Mouse (Mus musculus): ENCODE data around the gene Fanci. TPM values are rescaled to one million over a fixed set of nuclear protein-coding genes. Genes with fewer than 3 reads are reported as not detected.

Gene Fanci
- total and polyA plus RNA-seq, 2 experiments from 2014 or later: 1.4 to 2.1 TPM

DNA sequence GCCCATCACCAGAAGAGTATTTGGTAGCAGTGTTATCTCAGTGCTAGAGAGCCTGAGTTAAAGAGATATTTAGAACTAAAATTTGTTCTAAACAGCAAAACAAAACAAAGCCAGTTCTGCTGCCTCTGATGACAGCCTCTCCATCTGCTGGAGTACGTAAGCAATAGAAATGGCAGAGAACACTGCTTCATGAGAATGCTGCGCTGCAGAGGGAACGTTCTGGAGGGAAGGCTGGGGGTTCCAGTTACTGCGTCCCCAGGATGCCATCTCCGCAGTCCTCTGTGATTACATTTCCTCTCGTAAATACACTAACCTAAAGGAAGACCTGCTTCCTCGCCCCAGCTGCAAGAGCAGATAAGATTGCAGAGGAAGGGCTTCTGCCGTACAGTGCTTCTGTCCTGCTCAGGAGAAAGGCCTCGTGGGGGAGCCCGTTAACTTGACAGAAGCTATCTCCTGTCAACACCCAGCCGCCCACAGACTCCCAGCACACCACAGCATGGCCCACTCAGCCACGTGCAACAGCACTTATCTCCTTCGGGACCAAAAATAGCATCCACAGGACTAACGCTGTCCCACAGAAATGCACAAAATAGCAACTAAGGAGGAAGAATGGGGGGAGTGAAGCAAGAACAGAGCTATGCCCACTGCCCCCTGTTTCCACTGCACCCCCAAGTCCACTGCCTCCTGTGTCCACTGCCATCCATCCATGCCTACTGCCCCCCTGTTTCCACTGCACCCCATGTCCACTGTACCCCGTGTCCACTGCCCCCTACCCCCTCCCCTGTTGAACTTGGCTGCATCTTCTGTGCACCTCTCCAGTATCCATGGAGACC, 33.2 kb upstream of the Fanci start:
- TF ChIP-seq CTCF (IDR thresholded peaks at IDR 0.05; ENCODE audit: low read depth): no peak
- no peaks in the 10 kb centered on the region for H3K4me1 ChIP-seq (ENCODE audit: insufficient read depth)
- no peak overlapping the region; the same call in 1 of the 2 replicates for H3K27ac ChIP-seq (ENCODE audit: low read depth, low read length)
- H3K27me3 ChIP-seq (ENCODE audit: insufficient read depth, low read length): no peaks in the 10 kb centered on the region
- no peaks in the 10 kb centered on the region for H3K9me3 ChIP-seq (ENCODE audit: low read length)
- H3K9ac ChIP-seq: no peak overlapping the region
- H3K4me3 ChIP-seq (ENCODE audit: low read depth, low read length): no peak overlapping the region
- 79% methylated on average over 15 of the region's 15 CpGs for WGBS
- ATAC-seq (no peak), DNase-seq (no peak)
- peaks cover 83% of the 10 kb centered on the region for H3K36me3 ChIP-seq (ENCODE audit: insufficient read depth)
- H3K4me2 ChIP-seq (ENCODE audit: low read depth): no peak overlapping the region

- no peaks in the 10 kb centered on the region for H3K9me3 ChIP-seq (ENCODE audit: low read length)
- H3K4me2 ChIP-seq (ENCODE audit: low read depth): no peak overlapping the region
- DNase-seq (no peak), ATAC-seq (no peak)
- H3K36me3 ChIP-seq (ENCODE audit: insufficient read depth): peaks cover 79% of the 10 kb centered on the region
- H3K4me3 ChIP-seq (ENCODE audit: low read depth, low read length): no peak overlapping the region
- no peak for TF ChIP-seq CTCF (IDR thresholded peaks at IDR 0.05; ENCODE audit: low read depth)
- no peaks in the 10 kb centered on the region for H3K4me1 ChIP-seq (ENCODE audit: insufficient read depth)
- no peak overlapping the region for H3K27ac ChIP-seq (ENCODE audit: low read depth, low read length)
- no peak overlapping the region for H3K9ac ChIP-seq
- H3K27me3 ChIP-seq (ENCODE audit: insufficient read depth, low read length): no peaks in the 10 kb centered on the region
- WGBS: 81% methylated on average over 3 of the region's 3 CpGs
These were observed 32.6 kb upstream of the Fanci start for GRCm38 (mm10) chr7:79359183-79359435.

DNA sequence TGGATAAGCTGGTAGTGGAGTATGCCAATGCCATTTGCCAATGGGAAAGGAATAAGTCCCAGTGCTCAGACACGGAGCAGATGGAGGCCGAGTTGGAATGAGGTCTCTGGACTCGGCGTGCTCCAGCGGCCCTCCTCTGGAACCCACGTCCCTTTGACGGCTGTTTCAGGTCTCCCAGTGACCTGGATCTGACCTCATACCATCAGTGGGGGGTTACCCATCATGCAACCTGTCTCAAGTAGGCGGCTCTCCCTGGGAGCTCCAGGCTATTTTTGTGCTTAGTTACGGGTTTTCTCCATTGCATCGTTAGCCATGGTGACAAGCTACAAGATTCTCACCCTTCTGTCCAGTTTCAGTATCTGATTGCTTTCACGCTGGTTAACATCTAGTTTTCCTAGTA, 31.7 kb upstream of the Fanci start:
- TF ChIP-seq CTCF (IDR thresholded peaks at IDR 0.05; ENCODE audit: low read depth): no peak
- Histone ChIP-seq H3K9ac (no peak overlapping the region), H3K4me2 (ENCODE audit: low read depth) (no peak overlapping the region), H3K36me3 (ENCODE audit: insufficient read depth) (peaks cover 72% of the 10 kb centered on the region), H3K9me3 (ENCODE audit: low read length) (no peaks in the 10 kb centered on the region), H3K4me1 (ENCODE audit: insufficient read depth) (no peaks in the 10 kb centered on the region), H3K27ac (ENCODE audit: low read depth, low read length) (no peak overlapping the region), H3K27me3 (ENCODE audit: insufficient read depth, low read length) (no peaks in the 10 kb centered on the region), H3K4me3 (ENCODE audit: low read depth, low read length) (no peak overlapping the region)
- ATAC-seq (no peak), DNase-seq (no peak)
- 69% methylated on average over 11 of the region's 11 CpGs for WGBS

DNA sequence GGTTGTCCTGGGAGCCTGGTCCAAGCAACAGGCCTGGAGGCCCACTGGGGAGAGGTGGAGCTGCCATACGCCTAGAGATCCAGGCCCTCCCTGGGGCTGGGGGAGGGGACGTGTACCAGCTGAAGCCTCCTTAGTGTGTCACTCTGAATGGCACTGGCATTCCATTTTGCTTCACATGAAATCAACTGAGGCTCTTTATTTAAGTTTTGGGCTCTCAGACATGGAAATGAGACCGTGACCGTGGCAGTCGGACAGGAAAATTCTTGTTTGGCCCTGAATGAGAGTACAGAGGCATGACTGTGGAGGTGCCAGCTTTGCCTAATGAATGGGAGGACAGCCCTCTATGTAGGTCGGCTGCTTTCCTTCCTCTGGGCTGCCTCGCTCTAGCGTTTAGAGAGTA, 29.5 kb upstream of the Fanci start:
- 27% methylated on average over 8 of the region's 8 CpGs for WGBS
- Histone ChIP-seq H3K36me3 (ENCODE audit: insufficient read depth) (peaks cover 60% of the 10 kb centered on the region), H3K27ac (ENCODE audit: low read depth, low read length) (peak overlapping the region; percentile 75)

DNA sequence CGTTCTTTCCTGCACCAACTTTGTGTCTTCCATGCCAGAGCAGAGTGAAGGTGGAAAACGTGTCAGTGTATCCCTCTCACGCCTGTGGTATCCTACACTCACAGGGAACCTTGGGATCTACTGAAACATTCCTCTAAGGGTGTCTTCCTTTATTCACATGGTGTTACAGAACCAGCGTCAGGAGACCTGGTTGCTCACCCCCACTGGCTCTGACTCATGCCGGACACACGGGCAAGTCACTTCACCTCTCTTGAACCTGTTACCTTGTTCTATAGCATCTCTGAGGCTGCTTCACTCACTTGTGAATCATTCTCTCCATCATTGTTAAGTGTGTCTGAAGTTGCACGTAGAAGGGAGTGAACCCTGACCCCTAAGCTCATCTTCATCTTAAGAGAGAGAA, 28.9 kb upstream of the Fanci start:
- Histone ChIP-seq H3K9me3 (ENCODE audit: low read length) (no peaks in the 10 kb centered on the region), H3K36me3 (ENCODE audit: insufficient read depth) (peaks cover 57% of the 10 kb centered on the region), H3K27ac (ENCODE audit: low read depth, low read length) (peak overlapping the region; percentile 75), H3K4me1 (ENCODE audit: insufficient read depth) (no peaks in the 10 kb centered on the region), H3K4me2 (ENCODE audit: low read depth) (no peak overlapping the region), H3K4me3 (ENCODE audit: low read depth, low read length) (no peak overlapping the region), H3K9ac (no peak overlapping the region), H3K27me3 (ENCODE audit: insufficient read depth, low read length) (no peaks in the 10 kb centered on the region)
- ATAC-seq: no peak
- no peak for DNase-seq
- 70% methylated on average over 7 of the region's 7 CpGs for WGBS
- no peak for TF ChIP-seq CTCF (IDR thresholded peaks at IDR 0.05; ENCODE audit: low read depth)

More for the DNA sequence above, 29.5 kb upstream of the Fanci start:
- Histone ChIP-seq H3K27me3 (ENCODE audit: insufficient read depth, low read length) (no peaks in the 10 kb centered on the region), H3K4me1 (ENCODE audit: insufficient read depth) (no peaks in the 10 kb centered on the region), H3K9me3 (ENCODE audit: low read length) (no peaks in the 10 kb centered on the region), H3K4me3 (ENCODE audit: low read depth, low read length) (no peak overlapping the region), H3K9ac (no peak overlapping the region), H3K4me2 (ENCODE audit: low read depth) (no peak overlapping the region)
- DNase-seq (peak; percentile 72), ATAC-seq (peak; percentile 85)
- no peak for TF ChIP-seq CTCF (IDR thresholded peaks at IDR 0.05; ENCODE audit: low read depth)

GRCm38 (mm10) chr7:79363370-79364043, 28.2 kb upstream of the Fanci start:
- peak; percentile 65 for DNase-seq
- 43% methylated on average over 8 of the region's 8 CpGs for WGBS
- Histone ChIP-seq H3K4me2 (ENCODE audit: low read depth) (no peak overlapping the region), H3K4me1 (ENCODE audit: insufficient read depth) (no peaks in the 10 kb centered on the region), H3K4me3 (ENCODE audit: low read depth, low read length) (no peak overlapping the region), H3K27me3 (ENCODE audit: insufficient read depth, low read length) (no peaks in the 10 kb centered on the region), H3K36me3 (ENCODE audit: insufficient read depth) (peaks cover 51% of the 10 kb centered on the region), H3K27ac (ENCODE audit: low read depth, low read length) (peak overlapping the region; percentile 77), H3K9ac (no peak overlapping the region), H3K9me3 (ENCODE audit: low read length) (no peaks in the 10 kb centered on the region)
- peak; percentile 61 for ATAC-seq
- TF ChIP-seq CTCF (IDR thresholded peaks at IDR 0.05; ENCODE audit: low read depth): no peak

GRCm38 (mm10) chr7:79368664-79369063, 23.1 kb upstream of the Fanci start:
- Histone ChIP-seq H3K27ac (ENCODE audit: low read depth, low read length) (no peak overlapping the region), H3K27me3 (ENCODE audit: insufficient read depth, low read length) (no peaks in the 10 kb centered on the region), H3K4me1 (ENCODE audit: insufficient read depth) (no peaks in the 10 kb centered on the region), H3K9ac (no peak overlapping the region), H3K9me3 (ENCODE audit: low read length) (no peaks in the 10 kb centered on the region), H3K4me2 (ENCODE audit: low read depth) (no peak overlapping the region), H3K36me3 (ENCODE audit: insufficient read depth) (0 out of 2 replicates have a peak, but pooled peaks cover 8% of the 10 kb centered on the region), H3K4me3 (ENCODE audit: low read depth, low read length) (no peak overlapping the region)
- 86% methylated on average over 5 of the region's 5 CpGs for WGBS
- ATAC-seq: no peak
- TF ChIP-seq CTCF (IDR thresholded peaks at IDR 0.05; ENCODE audit: low read depth): no peak
- no peak for DNase-seq
